Mouse (Mus musculus) liver, embryonic 16.5 days (tissue): ENCODE data around the gene Cd70. TPM values are rescaled to one million over a fixed set of nuclear protein-coding genes. Genes with fewer than 3 reads are reported as not detected.

Experiments used
- ATAC-seq: fragments of 200-750 bp; cut with Nextera tagmentation; 2 replicates; pipeline ENCODE4 v1.8.0; 2017; ENCODE audit warnings: low read depth, mild to moderate bottlenecking, moderate number of reproducible peaks, moderate library complexity
- H3K27ac ChIP-seq: fragments of 300-500 bp; sonication (generic); 2 replicates; pipeline ENCODE4 v1.5.1; 2014; ENCODE audit warnings: mild to moderate bottlenecking, low read length
- H3K27me3 ChIP-seq: fragments of 300-500 bp; sonication (generic); 2 replicates; pipeline ENCODE4 v1.6.1; 2014; ENCODE audit warnings: low read depth, low read length, mixed read lengths; ENCODE audit not compliant: control insufficient read depth, insufficient read depth
- H3K36me3 ChIP-seq: fragments of 300-500 bp; sonication (generic); 2 replicates; pipeline ENCODE4 v1.6.1; 2014; ENCODE audit warnings: mild to moderate bottlenecking; ENCODE audit not compliant: control insufficient read depth, insufficient read depth
- H3K4me1 ChIP-seq: fragments of 300-500 bp; sonication (generic); 2 replicates; pipeline ENCODE4 v1.6.1; 2014; ENCODE audit warnings: low read depth, low read length, mixed read lengths; ENCODE audit not compliant: control insufficient read depth
- H3K4me2 ChIP-seq: fragments of 300-500 bp; sonication (generic); 2 replicates; pipeline ENCODE4 v1.6.1; 2014; ENCODE audit warnings: low read depth, low read length, mixed read lengths
- H3K4me3 ChIP-seq: fragments of 300-500 bp; sonication (generic); 2 replicates; pipeline ENCODE4 v1.5.1; 2014; ENCODE audit warnings: low read depth, mild to moderate bottlenecking, low read length
- H3K9ac ChIP-seq: fragments of 300-500 bp; sonication (generic); 2 replicates; pipeline ENCODE4 v1.6.1; 2014; ENCODE audit warnings: low read depth, low read length
- H3K9me3 ChIP-seq: fragments of 300-500 bp; sonication (generic); replicated peaks from 2 replicates; pipeline ENCODE4 v1.6.1; 2016; ENCODE audit warnings: low read length; ENCODE audit not compliant: control insufficient read depth
- WGBS: fragments of 180-500 bp; shearing (Covaris S2); extraction: QIAGEN DNeasy Blood & Tissue Kit; methylation state at CpG from one replicate; pipeline ENCODE4 v1.1.7; 2014; ENCODE audit not compliant: insufficient replicate concordance; 5-methylcytosine and 5-hydroxymethylcytosine counted together
- polyA plus RNA-seq: library from polyadenylated mRNA; unstranded; fragments of >200 nt; fragmentation: Nextera tagmentation; extraction: Ambion mirVana; gene quantifications from 2 replicates; pipeline ENCODE4 v1.2.1, GENCODE M21; 2015

Cd70 gene
- not detected in 2 replicates for polyA plus RNA-seq

GRCm38 (mm10) chr17:57148994-57149803 is at the start of gene Cd70:
TSS of gene Cd70 (minus strand) at chr17:57149777.
- Histone ChIP-seq H3K27ac (no peak within 1 kb of the TSS), H3K27me3 (peaks cover 47% of the 10 kb centered on the region), H3K36me3 (no peaks in the 10 kb centered on the region), H3K9ac (no peak within 1 kb of the TSS), H3K4me2 (no peak within 1 kb of the TSS), H3K4me3 (no peak within 1 kb of the TSS), H3K4me1 (no peaks in the 10 kb centered on the region), H3K9me3 (no peaks in the 10 kb centered on the region)
- ATAC-seq: no peak
- WGBS: 4% methylated on average over 39 of the region's 39 CpGs

DNA sequence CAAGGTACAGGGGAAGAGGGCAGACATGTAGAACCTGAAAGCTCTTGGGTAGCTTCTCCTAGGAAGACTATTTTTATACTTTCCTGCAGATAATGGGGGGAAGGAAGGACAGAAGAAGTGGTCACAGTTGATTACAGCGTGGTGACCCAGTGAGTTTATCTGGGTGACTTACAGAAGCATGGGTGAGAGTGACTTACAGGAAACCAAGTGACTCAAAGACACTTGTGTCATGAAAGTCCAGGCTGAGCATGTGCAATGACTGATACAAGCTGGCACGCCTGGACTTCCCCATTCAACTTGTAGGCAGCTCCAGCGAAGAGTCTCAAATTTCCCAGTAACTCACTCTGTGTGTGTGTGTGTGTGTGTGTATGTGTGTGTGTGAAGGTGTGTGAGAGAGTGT is 48.7 kb upstream of the Cd70 start:
- H3K9ac ChIP-seq: no peak overlapping the region
- no peak overlapping the region for H3K4me3 ChIP-seq
- H3K9me3 ChIP-seq: no peaks in the 10 kb centered on the region
- 22% methylated on average over 3 of the region's 3 CpGs for WGBS
- H3K36me3 ChIP-seq: no peaks in the 10 kb centered on the region
- no peak overlapping the region for H3K4me2 ChIP-seq
- no peaks in the 10 kb centered on the region; the same call in none of the 2 replicates for H3K4me1 ChIP-seq
- no peak overlapping the region for H3K27ac ChIP-seq
- no peak for ATAC-seq
- H3K27me3 ChIP-seq: no peaks in the 10 kb centered on the region

GRCm38 (mm10) chr17:57195326-57196010 is 45.9 kb upstream of the Cd70 start:
- Histone ChIP-seq H3K27me3 (no peaks in the 10 kb centered on the region), H3K9ac (no peak overlapping the region), H3K4me3 (no peak overlapping the region), H3K4me2 (no peak overlapping the region), H3K36me3 (no peaks in the 10 kb centered on the region), H3K27ac (no peak overlapping the region), H3K9me3 (no peaks in the 10 kb centered on the region), H3K4me1 (no peaks in the 10 kb centered on the region; the same call in none of the 2 replicates)
- WGBS: 53% methylated on average over 8 of the region's 8 CpGs
- peak; percentile 43; the same call in 1 of the 2 replicates for ATAC-seq

DNA sequence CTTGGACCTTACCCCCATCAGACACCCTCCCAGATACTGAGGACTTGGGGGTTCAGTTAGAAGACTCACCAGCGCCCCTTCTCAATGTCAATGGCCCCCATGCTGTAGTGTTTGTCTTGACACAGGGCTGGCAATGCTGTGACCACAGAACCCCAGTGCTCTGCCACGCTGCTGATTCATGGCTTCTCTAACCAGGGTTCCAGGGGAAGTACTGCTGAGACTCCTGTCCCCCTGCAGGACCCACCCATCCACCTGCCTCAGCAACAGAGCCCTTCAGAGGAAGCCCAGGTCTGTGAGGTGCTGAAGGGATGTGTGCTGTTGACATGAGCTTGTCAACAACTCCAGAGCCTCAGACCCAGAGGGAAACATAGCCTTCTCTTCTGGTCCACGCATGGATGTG is 45.2 kb upstream of the Cd70 start:
- H3K27me3 ChIP-seq: no peaks in the 10 kb centered on the region
- no peak overlapping the region for H3K4me2 ChIP-seq
- no peaks in the 10 kb centered on the region for H3K36me3 ChIP-seq
- WGBS: 52% methylated on average over 3 of the region's 3 CpGs
- H3K9ac ChIP-seq: no peak overlapping the region
- no peaks in the 10 kb centered on the region; the same call in none of the 2 replicates for H3K4me1 ChIP-seq
- no peaks in the 10 kb centered on the region for H3K9me3 ChIP-seq
- H3K4me3 ChIP-seq: no peak overlapping the region
- ATAC-seq: no peak
- no peak overlapping the region for H3K27ac ChIP-seq

GRCm38 (mm10) chr17:57194041-57194507 is 44.5 kb upstream of the Cd70 start, which contains the start of gene Tnfsf14:
TSS of gene Tnfsf14 (minus strand) at chr17:57194177.
- Histone ChIP-seq H3K4me1 (no peaks in the 10 kb centered on the region; the same call in none of the 2 replicates), H3K9me3 (no peaks in the 10 kb centered on the region), H3K4me2 (peak within 1 kb of the TSS; percentile 19; the same call in 1 of the 2 replicates), H3K36me3 (no peaks in the 10 kb centered on the region), H3K27ac (0 out of 2 replicates have a peak within 1 kb of the TSS, but pooled peaks have one; percentile 28), H3K9ac (peak within 1 kb of the TSS; percentile 17; the same call in 1 of the 2 replicates), H3K4me3 (peak within 1 kb of the TSS; percentile 35), H3K27me3 (no peaks in the 10 kb centered on the region)
- ATAC-seq: peak; percentile 28; the same call in 1 of the 2 replicates
- WGBS: 25% methylated on average over 11 of the region's 11 CpGs

- no peak overlapping the region for H3K27ac ChIP-seq
- peak overlapping the region; percentile 13; the same call in 1 of the 2 replicates for H3K4me2 ChIP-seq
- WGBS: 29% methylated on average over 12 of the region's 12 CpGs
Measured at GRCm38 (mm10) chr17:57188510-57189192, 39.1 kb upstream of the Cd70 start.

DNA sequence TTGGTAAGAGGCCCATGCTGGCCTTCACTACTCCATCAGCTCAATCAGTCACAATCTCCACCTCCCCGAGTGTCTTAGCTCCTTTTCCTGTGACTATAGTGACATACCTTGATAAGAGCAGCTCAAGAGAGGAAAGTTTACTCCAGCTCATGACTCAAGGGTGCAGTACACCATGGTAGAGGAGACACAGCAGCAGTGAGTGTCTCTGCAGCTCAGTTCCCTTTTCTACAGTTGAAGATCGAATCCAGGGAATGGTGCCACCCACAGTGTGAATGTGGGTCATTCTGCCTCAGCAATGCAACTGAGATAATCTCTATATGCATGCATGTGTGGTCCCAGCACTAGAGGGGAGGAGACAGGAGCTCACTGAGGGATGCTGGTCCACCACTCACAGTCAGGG is 36.1 kb upstream of the Cd70 start:
- Histone ChIP-seq H3K4me3 (no peak overlapping the region), H3K4me1 (peaks cover 2% of the 10 kb centered on the region), H3K9ac (no peak overlapping the region), H3K9me3 (no peaks in the 10 kb centered on the region), H3K36me3 (no peaks in the 10 kb centered on the region), H3K4me2 (no peak overlapping the region), H3K27ac (no peak overlapping the region), H3K27me3 (no peaks in the 10 kb centered on the region)
- no peak for ATAC-seq
- whole genome bisulfite sequencing: 28% methylated on average over 2 of the region's 2 CpGs

More at GRCm38 (mm10) chr17:57188510-57189192, 39.1 kb upstream of the Cd70 start:
- Histone ChIP-seq H3K9ac (no peak overlapping the region), H3K27me3 (no peaks in the 10 kb centered on the region), H3K36me3 (no peaks in the 10 kb centered on the region), H3K9me3 (no peaks in the 10 kb centered on the region), H3K4me1 (peaks cover 2% of the 10 kb centered on the region), H3K4me3 (no peak overlapping the region)
- ATAC-seq: no peak

GRCm38 (mm10) chr17:57182871-57183270 is 33.3 kb upstream of the Cd70 start:
- H3K9ac ChIP-seq: no peak overlapping the region
- H3K27me3 ChIP-seq: no peaks in the 10 kb centered on the region
- H3K9me3 ChIP-seq: no peaks in the 10 kb centered on the region
- H3K27ac ChIP-seq: no peak overlapping the region
- no peaks in the 10 kb centered on the region for H3K36me3 ChIP-seq
- ATAC-seq: no peak
- H3K4me3 ChIP-seq: no peak overlapping the region
- no peak overlapping the region for H3K4me2 ChIP-seq
- H3K4me1 ChIP-seq: no peaks in the 10 kb centered on the region
- 25% methylated on average over 3 of the region's 3 CpGs for WGBS
